8 mouse cellular contexts compared by ENCODE assay signal in genomic region chr2:121505942-121506882, GRCm38 (mm10). TPM values are rescaled to one million over a fixed set of nuclear protein-coding genes. Genes with fewer than 3 reads are reported as not detected.
DNase-seq lines count a peak whose midpoint lies in the region; ATAC-seq and TF ChIP-seq lines count a peak whose summit lies in the region.
"Not testable (repeated sequence)": the region's sequence is repeated elsewhere in the genome, so short reads cannot be mapped to it uniquely, and the experiment has no call there.

Gene Mfap1a, minus strand, starts transcription at chr2:121506665.
Gene Wdr76, plus strand, starts transcription at chr2:121506723.

- ATAC-seq in G1E (ENCODE audit: extremely low read depth, insufficient number of reproducible peaks, low FRiP score, poor library complexity, severe bottlenecking), result peak; percentile 87
- peak; percentile 97 for ATAC-seq in forebrain, embryonic 16.5 days
- peak; percentile 95 for ATAC-seq in lung, embryonic 15.5 days (ENCODE audit: borderline replicate concordance, extremely low read depth, low FRiP score, low TSS enrichment)

- H3K27me3 ChIP-seq in G1E (ENCODE audit: insufficient read depth, low read length); forebrain, embryonic 16.5 days (replicated peaks; ENCODE audit: control insufficient read depth, insufficient read depth, low read length); lung, embryonic 15.5 days: not testable (repeated sequence)

- H3K4me1 ChIP-seq in G1E (ENCODE audit: insufficient read depth, low read depth, low read length), result peaks cover 33% of the 10 kb centered on the region
- H3K4me1 ChIP-seq in forebrain, embryonic 16.5 days (replicated peaks; ENCODE audit: control insufficient read depth, insufficient read depth, low read length), result peaks cover 11% of the 10 kb centered on the region
- H3K4me1 ChIP-seq in lung, embryonic 15.5 days, result peaks cover 14% of the 10 kb centered on the region

- WGBS in forebrain, embryonic 16.5 days, result 5% methylated on average over 40 of the region's 42 CpGs
- 4% methylated on average over 41 of the region's 42 CpGs for WGBS in lung, embryonic 15.5 days

- peak within 1 kb of the TSS; percentile 62 for H3K9ac ChIP-seq in forebrain, embryonic 16.5 days (replicated peaks; ENCODE audit: low read depth, low read length)
- peak within 1 kb of the TSS; percentile 69 for H3K9ac ChIP-seq in lung, embryonic 15.5 days

- peak; percentile 75 for DNase-seq in G1E (ENCODE audit: low spot score)
- peak; percentile 83 to 88 for DNase-seq in cerebellum, adult 18-20 months
- peak; percentile 84 for DNase-seq in heart, postnatal 4 days
- peak; percentile 79 to 80 for DNase-seq in layer of hippocampus, adult 8-10 months (ENCODE audit: low spot score in 2 of 2)
- peak; percentile 73 for DNase-seq in ovary, adult 18-20 months (ENCODE audit: low spot score)
- DNase-seq in thymus, postnatal 0 days (ENCODE audit: low spot score), result peak; percentile 93

- H3K36me3 ChIP-seq in G1E (replicated peaks), result peaks cover 38% of the 10 kb centered on the region
- not testable (repeated sequence) for H3K36me3 ChIP-seq in forebrain, embryonic 16.5 days (ENCODE audit: control insufficient read depth, insufficient read depth); lung, embryonic 15.5 days

- not testable (repeated sequence) for TF ChIP-seq CTCF in G1E (IDR thresholded peaks at IDR 0.05; ENCODE audit: low read depth, low read length)

- H3K9me3 ChIP-seq in G1E (replicated peaks); forebrain, embryonic 16.5 days (ENCODE audit: control insufficient read depth, low read length); lung, embryonic 15.5 days: not testable (repeated sequence)

- H3K27ac ChIP-seq in forebrain, embryonic 16.5 days (ENCODE audit: low read length), result peak within 1 kb of the TSS; percentile 62
- peak within 1 kb of the TSS; percentile 67 for H3K27ac ChIP-seq in lung, embryonic 15.5 days

- peak within 1 kb of the TSS; percentile 75 for H3K4me3 ChIP-seq in G1E (ENCODE audit: low read depth, low read length)
- peak within 1 kb of the TSS; percentile 63 for H3K4me3 ChIP-seq in forebrain, embryonic 16.5 days (replicated peaks; ENCODE audit: low read length)
- H3K4me3 ChIP-seq in lung, embryonic 15.5 days, result peak within 1 kb of the TSS; percentile 65

- peak within 1 kb of the TSS; percentile 62 for H3K4me2 ChIP-seq in forebrain, embryonic 16.5 days (ENCODE audit: low read length)
- peak within 1 kb of the TSS; percentile 66 for H3K4me2 ChIP-seq in lung, embryonic 15.5 days

RNA-seq across cellular contexts. Expression of gene Mfap1a, which starts in this region (rescaled TPM):
- total RNA-seq in G1E (2014; fragmentation: Nextera tagmentation) (32.5 and 34.1 TPM in 2 replicates), G1E (2017) (54.2 and 57.1 TPM in 2 replicates)
- 6.7 and 11.1 TPM in 2 replicates for polyA plus RNA-seq in G1E (2012)
- polyA plus RNA-seq in forebrain, embryonic 16.5 days (2015; fragmentation: Nextera tagmentation; extraction: Ambion mirVana), result 34.0 and 35.2 TPM in 2 replicates
- 10 to 100 TPM; 25.2 to 27.4 TPM for total RNA-seq in heart, postnatal 4 days (2021)
- total RNA-seq in layer of hippocampus, adult 8-10 months (2022), result 10 to 100 TPM; 29.3 to 31.4 (median 30.5) TPM
- polyA plus RNA-seq in lung, embryonic 15.5 days (2015; fragmentation: Nextera tagmentation; extraction: Ambion mirVana), result 28.0 and 31.8 TPM in 2 replicates
- polyA plus RNA-seq in thymus, postnatal 0 days (2015; fragmentation: Nextera tagmentation; extraction: Ambion mirVana), result 30.6 and 34.0 TPM in 2 replicates

RNA-seq across cellular contexts. Expression of gene Wdr76, which starts in this region (rescaled TPM):
- total RNA-seq in G1E (2014; fragmentation: Nextera tagmentation), result 58.6 and 68.8 TPM in 2 replicates
- total RNA-seq in G1E (2017), result 50.5 and 56.5 TPM in 2 replicates
- 1.9 and 2.7 TPM in 2 replicates for polyA plus RNA-seq in G1E (2012)
- polyA plus RNA-seq in forebrain, embryonic 16.5 days (2015; fragmentation: Nextera tagmentation; extraction: Ambion mirVana), result 5.5 and 6.5 TPM in 2 replicates
- 10 to 100 TPM; 11.1 to 12.9 TPM for total RNA-seq in heart, postnatal 4 days (2021)
- 1 to 10 TPM; 3.0 to 4.5 (median 3.7) TPM for total RNA-seq in layer of hippocampus, adult 8-10 months (2022)
- 8.8 and 9.3 TPM in 2 replicates for polyA plus RNA-seq in lung, embryonic 15.5 days (2015; fragmentation: Nextera tagmentation; extraction: Ambion mirVana)
- 21.5 and 23.5 TPM in 2 replicates for polyA plus RNA-seq in thymus, postnatal 0 days (2015; fragmentation: Nextera tagmentation; extraction: Ambion mirVana)

Comparison
In these comparisons a context has a peak if more than half of its experiments do, and no peak if none do; other contexts are left out.
1. Peak in every context shown above with its lines: DNase-seq, ATAC-seq, H3K4me3 ChIP-seq and H3K27ac ChIP-seq.